Mouse (Mus musculus) myocyte (in vitro differentiated cells): ENCODE results near the gene Srgap3.

Experiments used
- CEBPB ChIP-seq: IDR thresholded peaks from 2 replicates; pipeline ENCODE4 v1.6.1; 2011; ENCODE audit warnings: mild to moderate bottlenecking, moderate library complexity; ENCODE audit not compliant: poor library complexity, insufficient read depth, severe bottlenecking
- MAX ChIP-seq: IDR thresholded peaks from one replicate; pipeline ENCODE4 v1.6.1; 2011; ENCODE audit warnings: low read depth, mild to moderate bottlenecking, control low read depth
- POLR2A ChIP-seq: IDR thresholded peaks from one replicate; pipeline ENCODE4 v1.6.1; 2011; ENCODE audit warnings: low read depth, mild to moderate bottlenecking, control low read depth, moderate library complexity; ENCODE audit not compliant: insufficient read length

DNA sequence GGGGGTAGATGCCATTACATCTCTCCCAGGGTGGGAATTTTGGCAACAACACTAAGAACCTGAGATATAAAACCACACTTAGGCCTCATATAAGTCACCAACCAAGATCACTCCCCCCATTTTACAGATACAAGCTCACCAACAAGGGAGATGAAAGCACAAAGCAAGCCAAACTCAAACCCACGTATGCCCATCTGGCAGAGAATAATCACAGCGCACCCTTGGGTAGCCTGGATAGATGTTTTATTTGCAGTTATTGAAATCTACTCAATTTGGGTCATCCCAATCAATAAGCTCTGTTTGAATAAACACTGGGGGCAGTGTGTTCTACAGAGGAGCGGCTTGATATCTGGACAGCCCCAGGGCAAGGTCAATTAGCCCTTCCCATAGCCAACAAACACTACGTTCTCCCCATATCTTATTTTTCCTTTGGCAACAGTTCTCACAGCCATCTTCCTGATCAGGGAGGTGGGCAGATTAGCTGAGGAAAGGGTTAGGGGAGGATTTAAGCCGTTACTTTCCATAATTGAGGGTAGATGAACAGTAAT lies 63.4 kb downstream of the Srgap3 start:
- TF ChIP-seq POLR2A (no peak), CEBPB (no peak), MAX (no peak)
